Mouse (Mus musculus) monocyte, adult 2 months (primary cell): ENCODE measurements at regions not wholly inside any gene's neighbourhood (a gene's known extent, or its start where the extent isn't known, plus 50 kb on each side); places are given as distances from the start of the nearest gene placed in this dataset.
"Not testable (repeated sequence)": the region's sequence is repeated elsewhere in the genome, so short reads cannot be mapped to it uniquely, and the experiment has no call there.

Source experiments
- DNase-seq, 2 experiments: peaks; one replicate each; pipeline ENCODE4 v3.0.0; 2022; ENCODE audit warnings: low spot score in 2 of 2, low read depth in 1 of 2

- DNase-seq: no peak
Measured at GRCm38 (mm10) chr17:16926200-16926599, 137.7 kb upstream of the Zfp960 start.

GRCm38 (mm10) chr17:16951092-16952016, 112.6 kb upstream of the Zfp960 start:
- DNase-seq: peak; percentile 65 to 80

GRCm38 (mm10) chr17:16952146-16952545, 111.8 kb upstream of the Zfp960 start:
- not testable (repeated sequence) for DNase-seq

GRCm38 (mm10) chr17:16997241-16997640, 66.7 kb upstream of the Zfp960 start:
- DNase-seq: not testable (repeated sequence)

- DNase-seq: peak; percentile 60 to 74
Measured at GRCm38 (mm10) chr17:17004632-17005265, 59.2 kb upstream of the Zfp960 start.

GRCm38 (mm10) chr17:17005267-17005666, 58.6 kb upstream of the Zfp960 start:
- DNase-seq: not testable (repeated sequence)
